Mouse (Mus musculus): Measurements from ENCODE around the gene Gm28539. TPM values are rescaled to one million over a fixed set of nuclear protein-coding genes. Genes with fewer than 3 reads are reported as not detected.
A peak's percentile ranks its signal among the peaks of the same experiment; 100 is the strongest.

Gene Gm28539
- polyA plus RNA-seq, 1 experiment from 2014 or later: not detected

DNA sequence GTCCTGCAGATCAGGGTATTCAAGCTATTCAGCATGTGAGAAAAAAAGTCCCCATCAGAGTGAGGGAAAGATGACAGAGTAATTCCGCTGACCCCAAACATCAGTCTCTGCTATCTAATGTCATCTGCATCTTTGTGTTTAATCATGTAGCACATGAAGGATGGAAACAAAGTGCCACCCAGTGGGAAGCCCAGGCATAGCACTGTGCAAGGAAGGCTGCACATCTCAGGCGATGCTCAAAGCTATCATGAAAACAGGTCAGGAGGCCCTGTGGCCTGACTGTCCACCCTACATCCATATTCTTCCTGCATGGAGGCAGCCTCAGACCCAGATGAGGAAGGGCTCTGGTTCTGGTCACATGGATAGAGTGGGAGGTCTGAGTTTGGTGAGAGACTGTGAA, 37.5 kb upstream of the Gm28539 start:
- ATAC-seq (replicated peaks; ENCODE audit: low FRiP score, low read depth) (peak; percentile 68; the same call in 1 of the 2 replicates), DNase-seq (ENCODE audit: low spot score) (peak; percentile 60)
- H3K36me3 ChIP-seq (ENCODE audit: insufficient read depth, low read length): 0 out of 2 replicates have a peak, but pooled peaks cover 15% of the 10 kb centered on the region
- H3K9me3 ChIP-seq (replicated peaks; ENCODE audit: low read length): no peaks in the 10 kb centered on the region
- H3K4me2 ChIP-seq (ENCODE audit: low read length): no peak overlapping the region
- H3K4me3 ChIP-seq (replicated peaks; ENCODE audit: low read depth, low read length): no peak overlapping the region
- 42% methylated on average over 2 of the region's 2 CpGs for WGBS
- TF ChIP-seq CTCF (IDR thresholded peaks at IDR 0.05; ENCODE audit: low read depth): peak; percentile 82
- no peak overlapping the region for H3K9ac ChIP-seq (ENCODE audit: low read depth, low read length)
- H3K4me1 ChIP-seq (replicated peaks; ENCODE audit: insufficient read depth, low read length): no peaks in the 10 kb centered on the region
- no peak overlapping the region for H3K27ac ChIP-seq
- no peaks in the 10 kb centered on the region for H3K27me3 ChIP-seq (ENCODE audit: insufficient read depth, low read length)

GRCm38 (mm10) chr16:18805746-18806145, 30.6 kb upstream of the Gm28539 start:
- DNase-seq (ENCODE audit: low spot score) (no peak), ATAC-seq (replicated peaks; ENCODE audit: low FRiP score, low read depth) (no peak)
- Histone ChIP-seq H3K4me3 (replicated peaks; ENCODE audit: low read depth, low read length) (no peak overlapping the region), H3K27me3 (ENCODE audit: insufficient read depth, low read length) (no peaks in the 10 kb centered on the region), H3K4me2 (ENCODE audit: low read length) (no peak overlapping the region), H3K36me3 (ENCODE audit: insufficient read depth, low read length) (peaks cover 11% of the 10 kb centered on the region; the same call in 1 of the 2 replicates), H3K9me3 (replicated peaks; ENCODE audit: low read length) (no peaks in the 10 kb centered on the region), H3K9ac (ENCODE audit: low read depth, low read length) (no peak overlapping the region), H3K4me1 (replicated peaks; ENCODE audit: insufficient read depth, low read length) (no peaks in the 10 kb centered on the region), H3K27ac (no peak overlapping the region)
- TF ChIP-seq CTCF (IDR thresholded peaks at IDR 0.05; ENCODE audit: low read depth): no peak
- WGBS: 98% methylated on average over 2 of the region's 2 CpGs

- TF ChIP-seq CTCF (IDR thresholded peaks at IDR 0.05; ENCODE audit: low read depth): no peak
- WGBS: 89% methylated on average over 5 of the region's 5 CpGs
- Histone ChIP-seq H3K4me2 (ENCODE audit: low read length) (no peak overlapping the region), H3K27ac (no peak overlapping the region), H3K9ac (ENCODE audit: low read depth, low read length) (no peak overlapping the region), H3K4me3 (replicated peaks; ENCODE audit: low read depth, low read length) (no peak overlapping the region), H3K4me1 (replicated peaks; ENCODE audit: insufficient read depth, low read length) (peaks cover 5% of the 10 kb centered on the region), H3K36me3 (ENCODE audit: insufficient read depth, low read length) (peaks cover 9% of the 10 kb centered on the region; the same call in 1 of the 2 replicates), H3K9me3 (replicated peaks; ENCODE audit: low read length) (no peaks in the 10 kb centered on the region), H3K27me3 (ENCODE audit: insufficient read depth, low read length) (no peaks in the 10 kb centered on the region)
- ATAC-seq (replicated peaks; ENCODE audit: low FRiP score, low read depth): no peak
- DNase-seq (ENCODE audit: low spot score): no peak
Measured at GRCm38 (mm10) chr16:18809001-18809400, 27.4 kb upstream of the Gm28539 start.

DNA sequence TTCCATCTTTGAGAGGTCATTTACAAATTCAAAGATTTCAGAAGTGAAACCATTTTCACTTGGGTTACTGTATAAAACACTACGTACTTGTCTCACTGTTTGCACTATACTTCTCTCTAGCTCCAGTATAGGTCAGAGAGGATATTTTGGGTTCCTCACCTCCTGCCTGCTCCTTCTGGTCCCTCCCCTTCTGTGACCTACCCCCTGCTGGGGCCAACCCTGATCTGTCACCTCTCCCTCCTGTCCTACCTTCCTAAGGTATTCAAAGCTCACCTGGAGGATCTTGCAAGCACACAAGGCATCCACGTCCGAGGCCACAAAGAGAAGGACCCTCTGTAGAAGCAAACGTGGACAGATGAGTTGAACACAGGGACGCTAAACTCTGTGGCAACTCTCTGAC, 25.4 kb upstream of the Gm28539 start:
- Histone ChIP-seq H3K4me1 (replicated peaks; ENCODE audit: insufficient read depth, low read length) (peaks cover 5% of the 10 kb centered on the region), H3K9ac (ENCODE audit: low read depth, low read length) (peak overlapping the region; percentile 89), H3K4me2 (ENCODE audit: low read length) (peak overlapping the region; percentile 77), H3K36me3 (ENCODE audit: insufficient read depth, low read length) (peaks cover 18% of the 10 kb centered on the region), H3K27me3 (ENCODE audit: insufficient read depth, low read length) (no peaks in the 10 kb centered on the region), H3K27ac (no peak overlapping the region), H3K9me3 (replicated peaks; ENCODE audit: low read length) (no peaks in the 10 kb centered on the region), H3K4me3 (replicated peaks; ENCODE audit: low read depth, low read length) (peak overlapping the region; percentile 95)
- 6% methylated on average over 5 of the region's 5 CpGs for WGBS
- DNase-seq (ENCODE audit: low spot score): no peak
- ATAC-seq (replicated peaks; ENCODE audit: low FRiP score, low read depth): peak; percentile 4
- TF ChIP-seq CTCF (IDR thresholded peaks at IDR 0.05; ENCODE audit: low read depth): no peak

DNA sequence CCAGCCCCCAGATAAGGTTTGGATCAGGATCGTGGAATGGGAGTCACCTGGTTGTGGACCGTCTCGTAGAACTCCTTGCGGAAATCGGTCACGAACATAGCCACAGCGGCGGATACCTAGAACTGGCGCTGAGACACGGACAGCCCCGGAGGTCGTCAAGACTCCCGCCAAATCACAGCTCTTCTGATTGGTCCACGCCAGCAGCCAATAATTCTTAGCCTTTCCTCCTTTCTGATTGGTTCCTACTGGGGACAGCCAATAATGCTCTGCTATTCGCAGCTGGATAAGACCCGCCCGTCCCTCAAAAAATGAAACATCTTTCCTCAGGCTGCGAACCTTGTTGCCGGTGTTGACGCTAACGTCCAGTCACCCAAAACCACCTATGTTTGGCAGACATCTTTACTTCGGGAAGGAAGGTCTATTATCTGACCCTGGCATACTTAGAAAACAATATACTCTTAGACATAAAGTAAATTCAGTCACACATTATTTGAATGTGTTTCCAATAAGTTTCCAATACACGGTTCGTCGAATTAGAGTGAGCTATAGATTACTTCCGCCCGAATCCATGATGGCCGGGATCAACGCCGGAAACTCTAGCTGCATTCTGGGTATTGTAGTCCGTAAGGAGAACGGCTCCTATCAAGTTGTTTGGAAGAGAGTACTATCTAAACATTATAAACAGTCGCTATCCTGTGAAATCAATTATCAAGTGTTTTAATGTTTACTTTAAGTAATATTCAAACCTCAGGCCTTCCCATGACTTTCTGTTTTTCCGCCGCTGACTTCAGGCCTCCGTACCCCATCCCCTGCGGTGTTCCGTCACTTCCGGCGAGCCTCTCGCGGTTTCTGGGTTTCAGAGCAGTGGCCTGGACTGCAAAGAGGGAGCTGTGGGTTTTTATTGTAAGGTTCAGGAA, 24.7 kb upstream of the Gm28539 start, which contains the start of the genes Ufd1 and Cdc45:
Ufd1 (plus strand) TSS at position 312 of the 917 bp plus-strand sequence.
Cdc45 (minus strand) TSS at position 520 of the 917 bp plus-strand sequence.
- Histone ChIP-seq H3K4me2 (ENCODE audit: low read length) (peak within 1 kb of the TSS; percentile 77), H3K4me3 (replicated peaks; ENCODE audit: low read depth, low read length) (peak within 1 kb of the TSS; percentile 95), H3K4me1 (replicated peaks; ENCODE audit: insufficient read depth, low read length) (peaks cover 5% of the 10 kb centered on the region), H3K9me3 (replicated peaks; ENCODE audit: low read length) (no peaks in the 10 kb centered on the region), H3K27me3 (ENCODE audit: insufficient read depth, low read length) (no peaks in the 10 kb centered on the region), H3K9ac (ENCODE audit: low read depth, low read length) (peak within 1 kb of the TSS; percentile 89), H3K27ac (peak within 1 kb of the TSS; percentile 92), H3K36me3 (ENCODE audit: insufficient read depth, low read length) (peaks cover 24% of the 10 kb centered on the region)
- TF ChIP-seq CTCF (IDR thresholded peaks at IDR 0.05; ENCODE audit: low read depth): no peak
- ATAC-seq (replicated peaks; ENCODE audit: low FRiP score, low read depth): peak; percentile 95
- peak; percentile 99 for DNase-seq (ENCODE audit: low spot score)
- under 1% methylated on average over 42 of the region's 42 CpGs for WGBS

GRCm38 (mm10) chr16:18812385-18812910, 23.9 kb upstream of the Gm28539 start:
- H3K9ac ChIP-seq (ENCODE audit: low read depth, low read length): peak overlapping the region; percentile 89
- no peak for TF ChIP-seq CTCF (IDR thresholded peaks at IDR 0.05; ENCODE audit: low read depth)
- H3K4me1 ChIP-seq (replicated peaks; ENCODE audit: insufficient read depth, low read length): peaks cover 5% of the 10 kb centered on the region
- no peaks in the 10 kb centered on the region for H3K9me3 ChIP-seq (replicated peaks; ENCODE audit: low read length)
- H3K4me3 ChIP-seq (replicated peaks; ENCODE audit: low read depth, low read length): peak overlapping the region; percentile 95
- 2% methylated on average over 31 of the region's 31 CpGs for WGBS
- DNase-seq (ENCODE audit: low spot score): peak; percentile 43
- H3K27ac ChIP-seq: peak overlapping the region; percentile 92
- no peaks in the 10 kb centered on the region for H3K27me3 ChIP-seq (ENCODE audit: insufficient read depth, low read length)
- ATAC-seq (replicated peaks; ENCODE audit: low FRiP score, low read depth): no peak
- peak overlapping the region; percentile 77 for H3K4me2 ChIP-seq (ENCODE audit: low read length)
- H3K36me3 ChIP-seq (ENCODE audit: insufficient read depth, low read length): peaks cover 31% of the 10 kb centered on the region

Data from kidney, postnatal 0 days (tissue).